Mouse (Mus musculus) kidney, postnatal 25 days (tissue): ENCODE measurements at regions not wholly inside any gene's neighbourhood (a gene's known extent, or its start where the extent isn't known, plus 50 kb on each side); places are given as distances from the start of the nearest gene placed in this dataset.

ENCODE experiments used
- DNase-seq, 2 experiments: peaks; one replicate each; pipeline ENCODE4 v3.0.0; 2021; ENCODE audit warnings: mixed read lengths in 2 of 2

GRCm38 (mm10) chr1:44497313-44497712 is 54.0 kb upstream of the Gulp1 start:
- peak in 1 of 2 experiments; percentile 31 for DNase-seq
